Mouse (Mus musculus) embryonic facial prominence, embryonic 12.5 days (tissue): ENCODE measurements around the gene Adck1. TPM values are rescaled to one million over a fixed set of nuclear protein-coding genes. Genes with fewer than 3 reads are reported as not detected.
A peak's percentile ranks its signal among the peaks of the same experiment; 100 is the strongest.
"Not testable (repeated sequence)": the region's sequence is repeated elsewhere in the genome, so short reads cannot be mapped to it uniquely, and the experiment has no call there.

Source experiments
- ATAC-seq: fragments of 200-750 bp; cut with Nextera tagmentation; 2 replicates; pipeline ENCODE4 v1.8.0; 2017; ENCODE audit not compliant: insufficient number of reproducible peaks, insufficient read depth, low FRiP score, low TSS enrichment
- H3K27ac ChIP-seq: fragments of 300-500 bp; sonication (generic); 2 replicates; pipeline ENCODE4 v1.5.1; 2016; ENCODE audit warnings: mild to moderate bottlenecking
- H3K27me3 ChIP-seq: fragments of 300-500 bp; sonication (generic); 2 replicates; pipeline ENCODE4 v1.6.1; 2016; ENCODE audit warnings: mild to moderate bottlenecking, moderate library complexity
- H3K36me3 ChIP-seq: fragments of 300-500 bp; sonication (generic); 2 replicates; pipeline ENCODE4 v1.6.1; 2016; ENCODE audit warnings: mild to moderate bottlenecking
- H3K4me1 ChIP-seq: fragments of 300-500 bp; sonication (generic); 2 replicates; pipeline ENCODE4 v1.6.1; 2016
- H3K4me2 ChIP-seq: fragments of 300-500 bp; sonication (generic); replicated peaks from 2 replicates; pipeline ENCODE4 v1.6.1; 2016; ENCODE audit warnings: mild to moderate bottlenecking, moderate library complexity
- H3K4me3 ChIP-seq: fragments of 300-500 bp; sonication (generic); 2 replicates; pipeline ENCODE4 v1.5.1; 2016; ENCODE audit warnings: mild to moderate bottlenecking
- H3K9ac ChIP-seq: fragments of 300-500 bp; sonication (generic); 2 replicates; pipeline ENCODE4 v1.6.1; 2016; ENCODE audit warnings: mild to moderate bottlenecking, moderate library complexity
- H3K9me3 ChIP-seq: fragments of 300-500 bp; sonication (generic); 2 replicates; pipeline ENCODE4 v1.6.1; 2016; ENCODE audit warnings: mild to moderate bottlenecking, moderate library complexity
- WGBS: fragments of 180-500 bp; shearing (Covaris S2); methylation state at CpG from one replicate; pipeline ENCODE4 v1.1.7; 2016; 5-methylcytosine and 5-hydroxymethylcytosine counted together
- polyA plus RNA-seq: library from polyadenylated mRNA; unstranded; fragments of >200 nt; fragmentation: Nextera tagmentation; extraction: Ambion mirVana; gene quantifications from 2 replicates; pipeline ENCODE4 v1.2.1, GENCODE M21; 2016

The Adck1 gene
- polyA plus RNA-seq: 23.1 and 24.3 TPM in 2 replicates

DNA sequence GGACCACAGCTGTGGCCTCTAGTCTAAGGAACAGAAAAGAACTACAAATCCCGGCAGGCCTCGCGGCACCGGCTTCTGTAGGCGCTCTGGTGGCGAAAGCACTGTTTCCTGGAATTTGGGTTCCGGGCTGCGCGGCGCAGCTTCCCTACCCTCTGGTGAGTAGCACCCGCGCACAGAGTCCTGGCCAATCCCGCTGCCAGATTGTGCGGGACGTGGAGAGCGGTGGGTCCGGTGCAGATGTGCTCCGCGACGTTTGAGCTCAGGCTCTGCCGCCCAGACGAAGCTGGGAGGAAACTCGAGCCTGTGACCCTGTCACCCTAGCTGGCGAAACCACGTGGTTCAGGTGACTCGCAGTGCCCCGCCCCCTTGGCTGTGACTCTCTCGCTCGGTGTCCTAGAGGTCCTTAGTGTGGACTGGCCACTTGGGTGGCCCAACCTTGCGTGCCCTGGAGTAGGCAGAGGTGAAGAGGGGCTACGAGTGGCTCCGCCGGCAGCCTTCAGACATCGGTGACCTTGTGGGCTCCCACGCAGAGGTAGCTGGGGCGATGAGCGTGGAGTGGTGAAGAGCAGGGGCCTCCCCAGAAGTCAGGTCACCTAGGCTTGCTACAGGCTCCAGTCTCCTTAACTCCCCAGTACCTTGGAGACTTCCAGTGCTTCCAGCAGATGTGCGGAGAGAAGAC, at the start of gene Adck1:
TSS of gene Adck1 (plus strand) at position 114 of the 679 bp plus-strand sequence.
- H3K4me3 ChIP-seq: peak within 1 kb of the TSS; percentile 87
- peak; percentile 95 for ATAC-seq
- H3K27ac ChIP-seq: peak within 1 kb of the TSS; percentile 63; the same call in 1 of the 2 replicates
- H3K4me1 ChIP-seq: no peaks in the 10 kb centered on the region
- H3K36me3 ChIP-seq: no peaks in the 10 kb centered on the region
- peak within 1 kb of the TSS; percentile 70 for H3K9ac ChIP-seq
- no peaks in the 10 kb centered on the region for H3K27me3 ChIP-seq
- under 1% methylated on average over 38 of the region's 38 CpGs for WGBS
- peak within 1 kb of the TSS; percentile 81 for H3K4me2 ChIP-seq
- H3K9me3 ChIP-seq: no peaks in the 10 kb centered on the region

DNA sequence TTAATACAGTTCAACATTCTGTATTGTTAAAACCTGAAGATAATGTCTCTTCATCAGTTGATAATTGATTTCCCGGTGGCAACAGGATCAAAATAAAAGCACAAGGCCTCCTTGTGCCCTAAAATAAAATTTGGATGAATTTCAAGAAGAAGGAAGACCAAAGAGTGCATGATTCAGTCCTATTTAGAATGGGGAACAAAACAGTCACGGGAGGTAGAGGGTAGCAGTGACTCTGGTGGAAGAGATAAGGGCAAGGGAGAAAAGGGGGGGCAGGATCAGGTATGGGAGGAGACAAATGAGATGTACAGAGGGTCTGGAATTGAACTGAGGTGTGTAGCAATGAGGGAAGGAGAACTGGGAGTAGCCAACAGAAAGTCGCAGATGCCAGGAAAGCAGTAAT, 45.8 kb upstream of the Adck1 start:
- Histone ChIP-seq H3K27ac (no peak overlapping the region), H3K36me3 (no peaks in the 10 kb centered on the region), H3K4me1 (no peaks in the 10 kb centered on the region), H3K9ac (no peak overlapping the region), H3K4me3 (no peak overlapping the region), H3K9me3 (no peaks in the 10 kb centered on the region), H3K4me2 (no peak overlapping the region), H3K27me3 (no peaks in the 10 kb centered on the region)
- ATAC-seq: no peak
- WGBS: 88% methylated on average over 3 of the region's 3 CpGs

DNA sequence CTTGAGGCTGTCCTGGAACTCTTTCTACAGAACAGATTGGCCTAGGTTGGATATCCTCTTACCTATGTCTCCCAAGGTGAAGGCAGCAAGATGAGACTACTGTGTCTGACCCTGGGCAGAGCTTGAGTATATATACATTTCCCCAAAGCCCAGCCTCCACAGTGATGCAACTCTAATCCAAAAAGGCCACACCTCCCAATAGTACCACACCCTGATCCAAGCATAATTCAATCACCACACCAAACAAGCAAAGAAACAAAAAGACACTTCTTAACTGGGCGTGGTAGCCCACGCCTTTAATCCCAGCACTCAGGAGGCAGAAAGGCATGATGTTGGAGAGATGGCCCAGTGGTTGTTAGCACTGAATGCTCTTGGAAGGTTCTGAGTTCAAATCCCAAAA, 36.4 kb upstream of the Adck1 start, which contains the start of gene Gm5039:
TSS of gene Gm5039 (minus strand) at position 101 of the 400 bp plus-strand sequence.
- H3K4me3 ChIP-seq, H3K4me2 ChIP-seq, H3K4me1 ChIP-seq, H3K27ac ChIP-seq, H3K9ac ChIP-seq, H3K36me3 ChIP-seq, H3K27me3 ChIP-seq, H3K9me3 ChIP-seq, ATAC-seq: not testable (repeated sequence)
- 97% methylated on average over 2 of the region's 2 CpGs for WGBS

DNA sequence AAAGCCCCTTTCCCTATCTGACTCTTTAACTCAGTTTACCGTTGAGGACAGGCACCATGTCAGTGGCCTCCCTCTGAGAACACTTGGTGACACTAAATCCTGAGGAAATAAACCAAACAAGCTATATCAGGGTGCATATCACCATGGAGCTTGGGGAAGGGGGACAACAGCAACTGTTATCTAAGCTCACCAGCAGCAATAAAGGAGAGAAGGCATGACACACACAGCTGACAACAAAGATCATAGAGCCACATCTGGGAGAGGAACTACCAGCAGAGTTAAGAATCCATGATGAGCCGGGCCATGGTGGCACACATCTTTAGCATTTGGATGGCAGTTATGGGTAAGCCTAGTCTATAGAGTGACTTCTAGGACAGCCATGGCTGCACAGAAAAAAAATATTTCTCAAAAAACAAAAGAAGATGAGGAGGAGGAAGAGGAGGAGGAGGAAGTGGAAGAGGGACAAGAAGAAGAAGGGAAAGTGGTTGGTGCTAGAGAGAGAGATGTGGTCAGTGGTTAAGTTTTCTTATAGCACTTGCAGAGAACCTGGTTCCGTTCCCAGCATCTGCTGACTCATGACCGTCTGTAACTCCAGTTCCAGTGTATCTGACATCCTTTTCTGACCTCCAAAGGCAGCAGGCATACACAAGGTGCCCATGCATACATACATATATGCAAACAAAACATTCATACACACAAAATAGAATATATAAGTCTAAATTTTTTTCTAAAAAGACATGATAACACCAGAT, 23.5 kb upstream of the Adck1 start:
- ATAC-seq, H3K27ac ChIP-seq, H3K9ac ChIP-seq, H3K27me3 ChIP-seq, H3K4me2 ChIP-seq, H3K36me3 ChIP-seq, H3K4me1 ChIP-seq, H3K9me3 ChIP-seq, H3K4me3 ChIP-seq: not testable (repeated sequence)
- WGBS: 79% methylated on average over 4 of the region's 4 CpGs

DNA sequence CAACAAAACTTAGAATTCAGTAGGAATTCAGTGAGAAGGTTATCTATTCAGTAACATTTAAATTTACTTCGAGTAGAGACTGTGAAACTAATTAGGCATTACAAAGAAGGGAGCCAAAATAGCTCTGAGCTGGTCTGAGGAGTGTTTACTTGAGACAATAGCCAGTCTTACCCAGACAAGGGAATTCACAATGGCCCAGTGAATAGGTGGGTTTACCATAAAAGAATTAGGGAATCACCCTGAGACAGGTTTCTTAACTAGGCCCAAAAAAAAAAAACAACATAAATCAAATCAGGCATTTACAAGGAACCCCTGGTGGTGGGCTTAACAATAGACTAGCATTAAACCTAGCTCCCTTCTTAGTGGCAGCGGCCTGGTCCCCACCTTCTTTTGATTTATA, 19.1 kb upstream of the Adck1 start:
- H3K9ac ChIP-seq, H3K4me1 ChIP-seq, H3K27ac ChIP-seq, H3K4me2 ChIP-seq, H3K4me3 ChIP-seq, ATAC-seq, H3K36me3 ChIP-seq, H3K9me3 ChIP-seq, H3K27me3 ChIP-seq: not testable (repeated sequence)
- 44% methylated on average over 2 of the region's 2 CpGs for WGBS

DNA sequence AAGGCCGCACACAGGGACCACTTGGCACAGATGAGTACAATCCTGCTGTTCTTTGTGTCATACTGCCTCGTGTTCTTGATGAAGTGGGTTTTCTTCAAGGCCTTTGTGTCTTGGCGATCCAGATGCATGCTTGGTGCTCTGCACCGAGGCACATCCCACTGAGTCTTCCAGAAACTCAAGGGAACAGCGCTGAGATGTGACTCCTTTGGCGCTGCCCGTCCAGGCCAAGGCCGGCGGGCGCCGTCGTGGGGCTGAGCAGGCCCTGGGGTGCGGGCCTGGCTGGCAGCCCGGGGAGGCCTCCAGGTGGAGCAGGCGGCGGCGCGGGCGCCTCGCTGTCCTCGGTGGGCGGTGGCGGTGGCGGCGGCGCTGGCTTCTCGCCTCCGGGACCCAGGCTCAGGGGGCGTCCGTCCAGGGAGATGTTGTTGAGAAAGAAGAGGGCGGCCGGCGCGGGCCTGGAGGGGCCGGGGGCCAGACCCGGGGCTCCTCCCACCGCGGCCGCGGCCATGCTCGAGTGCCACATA, 6.1 kb upstream of the Adck1 start:
- Histone ChIP-seq H3K4me1 (no peaks in the 10 kb centered on the region), H3K27me3 (0 out of 2 replicates have a peak, but pooled peaks cover 3% of the 10 kb centered on the region), H3K9me3 (no peaks in the 10 kb centered on the region; the same call in 1 of the 2 replicates), H3K4me2 (peak overlapping the region; percentile 53), H3K36me3 (no peaks in the 10 kb centered on the region), H3K4me3 (peak overlapping the region; percentile 30), H3K27ac (no peak overlapping the region), H3K9ac (peak overlapping the region; percentile 41)
- 21% methylated on average over 29 of the region's 41 CpGs for whole genome bisulfite sequencing
- no peak for ATAC-seq

DNA sequence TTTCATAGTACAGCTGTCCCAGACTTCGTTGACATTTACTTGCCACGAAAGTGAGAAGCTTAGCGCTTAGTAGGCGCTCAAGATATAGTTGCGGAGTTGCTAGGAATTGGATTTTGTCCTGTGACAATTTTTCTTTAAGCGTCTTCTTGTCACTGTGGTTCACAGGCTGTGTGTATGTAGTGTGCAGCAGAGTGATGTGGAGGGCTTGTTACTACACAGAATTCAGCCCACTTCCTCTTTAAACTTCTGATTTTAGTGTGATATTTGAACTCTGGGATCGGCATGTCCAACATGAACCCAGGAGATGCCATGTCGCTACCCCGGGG, 729 bp downstream of the Adck1 start:
- H3K4me2 ChIP-seq: peak overlapping the region; percentile 81
- H3K9ac ChIP-seq: peak overlapping the region; percentile 70; the same call in 1 of the 2 replicates
- ATAC-seq: no peak
- H3K27ac ChIP-seq: no peak overlapping the region
- H3K9me3 ChIP-seq: no peaks in the 10 kb centered on the region
- H3K4me3 ChIP-seq: peak overlapping the region; percentile 87
- no peaks in the 10 kb centered on the region for H3K36me3 ChIP-seq
- no peaks in the 10 kb centered on the region for H3K4me1 ChIP-seq
- WGBS: 55% methylated on average over 9 of the region's 9 CpGs
- H3K27me3 ChIP-seq: no peaks in the 10 kb centered on the region

DNA sequence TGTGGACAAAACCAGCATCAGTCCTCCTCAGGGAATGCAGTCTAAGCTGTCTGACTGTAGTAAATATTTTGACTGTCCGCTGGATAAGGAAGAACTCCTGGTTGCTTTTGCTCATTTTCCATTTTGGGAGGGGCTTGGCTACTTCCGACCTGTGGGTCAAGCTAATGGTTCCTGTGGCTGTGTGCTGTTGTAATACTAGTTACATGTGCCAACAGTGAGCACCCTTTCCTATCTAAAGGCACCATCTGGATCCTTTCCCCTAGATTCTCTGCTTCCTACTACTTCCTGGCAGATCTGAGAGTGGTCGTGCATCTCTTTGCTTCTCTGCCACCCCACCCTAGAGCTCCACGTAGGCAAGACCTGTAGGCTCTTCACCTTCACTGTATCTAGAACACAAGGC, 7.3 kb downstream of the Adck1 start:
- no peaks in the 10 kb centered on the region for H3K27me3 ChIP-seq
- H3K27ac ChIP-seq: no peak overlapping the region
- H3K4me3 ChIP-seq: no peak overlapping the region
- no peaks in the 10 kb centered on the region for H3K4me1 ChIP-seq
- 81% methylated on average over 4 of the region's 4 CpGs for WGBS
- H3K9ac ChIP-seq: no peak overlapping the region
- ATAC-seq: no peak
- no peak overlapping the region for H3K4me2 ChIP-seq
- H3K9me3 ChIP-seq: no peaks in the 10 kb centered on the region
- no peaks in the 10 kb centered on the region for H3K36me3 ChIP-seq

DNA sequence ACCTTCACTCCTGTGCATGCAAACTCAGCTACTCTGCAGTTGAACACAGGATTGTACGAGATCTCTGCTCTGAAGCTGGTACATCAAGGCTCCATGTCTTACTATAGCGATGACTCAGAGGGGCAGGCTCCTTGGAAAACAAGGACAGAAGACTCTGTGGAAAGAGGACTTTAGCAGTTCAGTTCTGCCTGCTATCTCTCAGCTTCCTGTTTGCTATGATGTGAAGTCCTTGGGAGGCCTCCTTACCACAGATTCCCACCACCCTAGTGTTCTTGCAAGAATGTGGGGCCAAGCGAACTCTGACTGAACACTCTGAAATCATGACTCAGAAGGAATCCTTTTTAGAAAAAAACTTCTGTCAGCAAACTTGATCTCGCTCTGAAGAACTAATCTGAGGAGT, 8.3 kb downstream of the Adck1 start:
- WGBS: 89% methylated on average over 4 of the region's 4 CpGs
- Histone ChIP-seq H3K36me3 (no peaks in the 10 kb centered on the region), H3K27me3 (no peaks in the 10 kb centered on the region), H3K9ac (no peak overlapping the region), H3K4me2 (no peak overlapping the region), H3K27ac (no peak overlapping the region), H3K4me3 (no peak overlapping the region), H3K9me3 (no peaks in the 10 kb centered on the region), H3K4me1 (no peaks in the 10 kb centered on the region)
- ATAC-seq: no peak

DNA sequence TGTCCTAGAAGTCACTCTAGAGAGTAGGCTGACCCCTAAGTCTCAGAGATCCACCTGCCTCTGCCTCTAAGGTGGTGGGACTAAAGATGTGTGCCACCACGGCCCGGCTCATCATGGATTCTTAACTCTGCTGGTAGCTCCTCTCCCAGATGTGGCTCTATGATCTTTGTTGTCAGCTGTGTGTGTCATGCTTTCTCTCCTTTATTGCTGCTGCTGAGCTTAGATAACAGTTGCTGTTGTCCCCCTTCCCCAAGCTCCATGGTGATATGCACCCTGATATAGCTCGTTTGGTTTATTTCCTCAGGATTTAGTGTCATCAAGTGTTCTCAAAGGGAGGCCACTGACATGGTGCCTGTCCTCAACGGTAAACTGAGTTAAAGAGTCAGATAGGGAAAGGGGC, 9.3 kb downstream of the Adck1 start:
- not testable (repeated sequence) for H3K27ac ChIP-seq, H3K4me3 ChIP-seq, H3K27me3 ChIP-seq, H3K4me1 ChIP-seq, ATAC-seq, H3K9ac ChIP-seq, H3K36me3 ChIP-seq, H3K9me3 ChIP-seq, H3K4me2 ChIP-seq
- WGBS: 87% methylated on average over 4 of the region's 4 CpGs

DNA sequence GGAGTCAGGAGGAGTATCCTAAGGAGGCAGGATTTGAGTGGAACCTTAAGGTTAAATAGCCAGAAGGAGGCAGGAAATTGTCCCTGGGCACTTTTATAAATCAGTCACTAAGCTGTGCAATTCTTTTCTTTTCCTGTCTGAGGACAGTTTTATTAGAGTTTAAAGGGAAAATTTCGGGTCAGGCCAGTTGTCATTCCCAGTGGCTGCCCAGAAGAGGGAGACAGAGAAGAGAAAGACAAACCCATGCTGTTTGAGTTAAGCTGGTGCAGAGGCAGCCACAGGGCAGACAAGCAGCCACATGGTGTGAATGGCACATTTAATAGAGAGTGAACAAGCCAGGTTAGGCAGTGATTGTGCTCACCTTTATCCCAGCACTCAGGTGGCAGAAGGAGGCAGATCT, 10.0 kb downstream of the Adck1 start:
- WGBS: 0% methylated on average over 1 of the region's 1 CpGs
- not testable (repeated sequence) for H3K4me3 ChIP-seq, H3K4me2 ChIP-seq, H3K9ac ChIP-seq, H3K9me3 ChIP-seq, H3K27ac ChIP-seq, H3K4me1 ChIP-seq, ATAC-seq, H3K36me3 ChIP-seq, H3K27me3 ChIP-seq

DNA sequence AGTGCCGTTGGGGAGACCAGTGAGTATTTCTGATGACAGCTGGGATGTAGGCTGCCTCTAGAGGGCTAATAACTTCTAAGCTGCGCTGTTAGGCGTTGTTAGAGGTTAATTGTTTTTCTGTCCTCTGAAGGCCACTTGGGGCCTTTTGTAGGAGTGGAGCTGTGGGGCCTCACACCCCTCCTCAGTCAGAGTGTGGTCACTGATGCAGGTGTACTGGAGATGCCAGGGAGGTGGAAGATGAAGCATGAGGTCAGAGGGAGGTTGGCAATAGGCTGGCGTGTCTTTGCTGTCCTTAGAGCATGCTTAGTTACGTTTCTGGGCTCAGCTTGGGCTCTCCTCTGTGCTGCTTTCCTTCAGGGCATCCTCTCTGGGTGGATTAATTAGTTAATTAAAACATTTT, 11.7 kb downstream of the Adck1 start:
- Histone ChIP-seq H3K4me3 (no peak overlapping the region), H3K27ac (no peak overlapping the region), H3K4me1 (no peaks in the 10 kb centered on the region), H3K9ac (no peak overlapping the region), H3K9me3 (no peaks in the 10 kb centered on the region), H3K4me2 (no peak overlapping the region), H3K36me3 (no peaks in the 10 kb centered on the region), H3K27me3 (no peaks in the 10 kb centered on the region)
- 75% methylated on average over 5 of the region's 5 CpGs for WGBS
- ATAC-seq: no peak
